Mouse (Mus musculus): ENCODE results near the gene Pomgnt2. TPM values are rescaled to one million over a fixed set of nuclear protein-coding genes. Genes with fewer than 3 reads are reported as not detected.

Gene Pomgnt2
- polyA plus RNA-seq, 1 experiment, result 30.0 TPM

DNA sequence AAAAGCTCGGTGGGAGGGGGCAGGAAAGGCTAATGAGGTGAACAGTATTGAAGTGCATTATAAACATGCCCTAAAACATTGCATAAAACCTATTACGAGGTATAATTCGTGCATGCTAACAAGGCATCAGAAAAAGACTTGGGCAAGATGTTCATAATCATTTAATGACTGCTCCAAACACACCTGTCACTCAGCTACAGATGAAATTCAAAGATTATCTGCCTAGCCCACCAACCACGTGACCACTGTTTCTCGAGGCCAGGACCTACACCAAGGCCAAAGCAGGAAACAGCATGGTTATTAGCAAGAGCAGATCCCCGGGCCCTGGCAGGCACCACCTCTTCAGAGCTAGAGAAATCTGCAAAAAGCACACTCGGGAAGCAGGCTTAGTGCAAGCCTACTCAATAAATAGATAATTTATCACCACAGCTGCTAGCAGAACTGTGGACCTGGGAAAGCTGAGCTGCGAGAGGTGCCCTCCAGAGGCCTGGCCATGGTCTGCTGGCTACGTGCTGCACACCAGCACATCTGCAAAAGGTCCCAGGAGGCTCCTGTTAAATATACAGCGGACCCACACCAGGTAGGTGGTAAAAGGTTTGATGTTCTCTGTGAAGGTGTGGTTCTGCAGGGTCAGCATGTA is 15.3 kb downstream of the Pomgnt2 start:
- no peak overlapping the region for H3K4me3 ChIP-seq (ENCODE audit: insufficient read depth, low read length)
- TF ChIP-seq POLR2A (IDR thresholded peaks at IDR 0.05; ENCODE audit: extremely low read depth, insufficient read depth, low read length), result no peak
- TF ChIP-seq CTCF (IDR thresholded peaks at IDR 0.05; ENCODE audit: extremely low read depth, insufficient read depth, low read length), result no peak
- no peak overlapping the region for H3K27ac ChIP-seq (ENCODE audit: insufficient read depth, low read length)
- H3K4me1 ChIP-seq (ENCODE audit: control insufficient read depth, insufficient read depth, low read length), result no peaks in the 10 kb centered on the region

GRCm38 (mm10) chr9:121981046-121981445 is 15.9 kb downstream of the Pomgnt2 start:
- H3K27ac ChIP-seq (ENCODE audit: insufficient read depth, low read length), result no peak overlapping the region
- no peak overlapping the region for H3K4me3 ChIP-seq (ENCODE audit: insufficient read depth, low read length)
- TF ChIP-seq POLR2A (IDR thresholded peaks at IDR 0.05; ENCODE audit: extremely low read depth, insufficient read depth, low read length) (no peak), CTCF (IDR thresholded peaks at IDR 0.05; ENCODE audit: extremely low read depth, insufficient read depth, low read length) (no peak)
- H3K4me1 ChIP-seq (ENCODE audit: control insufficient read depth, insufficient read depth, low read length), result no peaks in the 10 kb centered on the region

DNA sequence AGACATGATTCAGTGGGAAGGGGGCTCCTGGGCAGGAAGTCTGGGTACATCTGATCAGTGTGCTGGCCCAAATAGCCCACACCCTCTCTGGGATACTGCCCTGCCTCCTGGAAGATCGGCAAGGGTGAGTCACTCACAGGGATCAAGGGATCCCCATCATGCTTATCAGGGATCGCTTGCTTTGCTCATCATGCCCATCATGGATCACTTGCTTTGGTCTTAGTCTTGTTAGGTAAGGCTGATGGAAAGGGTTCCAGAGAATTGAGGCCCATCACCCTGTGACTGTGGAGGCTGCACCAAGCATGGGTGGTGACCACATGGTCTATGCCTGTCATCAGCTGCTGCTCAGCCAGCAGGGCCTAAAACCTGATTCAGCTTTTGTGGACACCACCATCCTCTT is 21.6 kb downstream of the Pomgnt2 start:
- Histone ChIP-seq H3K4me1 (ENCODE audit: control insufficient read depth, insufficient read depth, low read length) (no peaks in the 10 kb centered on the region), H3K27ac (ENCODE audit: insufficient read depth, low read length) (no peak overlapping the region), H3K4me3 (ENCODE audit: insufficient read depth, low read length) (no peak overlapping the region)
- TF ChIP-seq POLR2A (IDR thresholded peaks at IDR 0.05; ENCODE audit: extremely low read depth, insufficient read depth, low read length), result no peak
- no peak for TF ChIP-seq CTCF (IDR thresholded peaks at IDR 0.05; ENCODE audit: extremely low read depth, insufficient read depth, low read length)

DNA sequence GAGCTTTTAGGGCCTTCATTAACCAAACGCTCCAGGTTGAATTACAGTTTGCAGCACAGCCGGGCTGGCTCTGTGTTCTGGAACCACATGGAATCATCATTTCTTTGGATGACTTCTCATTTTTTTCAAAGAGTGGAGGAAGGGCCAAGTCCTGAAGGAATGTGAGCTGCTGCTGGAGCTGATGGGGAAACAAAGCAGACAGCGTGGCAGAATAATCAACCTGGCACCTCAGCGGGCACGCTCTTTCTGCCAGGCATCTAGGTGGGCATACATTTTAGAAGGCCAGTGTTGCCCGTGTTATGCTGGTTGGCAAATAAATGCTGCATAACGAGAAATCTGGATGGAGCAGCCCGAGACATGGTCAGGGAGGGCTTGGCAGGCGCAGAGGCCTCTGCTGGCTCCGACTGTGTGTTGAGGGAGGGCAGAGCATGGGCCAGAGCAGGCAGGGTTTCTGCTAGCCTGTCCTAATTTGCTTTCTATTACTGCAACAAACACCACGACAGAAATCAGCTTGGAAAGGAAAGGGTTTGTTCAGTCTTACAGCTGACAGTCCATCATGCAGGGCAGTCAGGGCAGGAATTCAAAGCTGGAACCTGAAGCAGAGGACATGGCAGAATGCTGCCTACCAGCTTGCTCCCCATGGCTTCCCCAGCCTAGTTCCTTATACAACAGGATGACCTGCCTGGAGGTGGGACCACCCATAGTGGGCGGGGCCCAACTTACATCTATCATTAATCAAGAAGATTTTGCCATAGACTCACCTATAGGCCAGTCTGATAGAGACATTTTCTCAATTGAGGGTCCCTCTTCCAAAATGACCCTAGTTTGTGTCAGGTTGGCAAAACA is 22.5 kb downstream of the Pomgnt2 start:
- no peak overlapping the region for H3K4me3 ChIP-seq (ENCODE audit: insufficient read depth, low read length)
- TF ChIP-seq CTCF (IDR thresholded peaks at IDR 0.05; ENCODE audit: extremely low read depth, insufficient read depth, low read length), result no peak
- TF ChIP-seq POLR2A (IDR thresholded peaks at IDR 0.05; ENCODE audit: extremely low read depth, insufficient read depth, low read length), result no peak
- H3K27ac ChIP-seq (ENCODE audit: insufficient read depth, low read length), result no peak overlapping the region
- H3K4me1 ChIP-seq (ENCODE audit: control insufficient read depth, insufficient read depth, low read length), result no peaks in the 10 kb centered on the region

- Histone ChIP-seq H3K27ac (ENCODE audit: insufficient read depth, low read length) (no peak overlapping the region), H3K4me3 (ENCODE audit: insufficient read depth, low read length) (no peak overlapping the region), H3K4me1 (ENCODE audit: control insufficient read depth, insufficient read depth, low read length) (no peaks in the 10 kb centered on the region)
- TF ChIP-seq POLR2A (IDR thresholded peaks at IDR 0.05; ENCODE audit: extremely low read depth, insufficient read depth, low read length), result no peak
- no peak for TF ChIP-seq CTCF (IDR thresholded peaks at IDR 0.05; ENCODE audit: extremely low read depth, insufficient read depth, low read length)
These were observed 23.7 kb downstream of the Pomgnt2 start for GRCm38 (mm10) chr9:121973207-121973606.

GRCm38 (mm10) chr9:121969841-121970381 is 27.0 kb downstream of the Pomgnt2 start:
- TF ChIP-seq POLR2A (IDR thresholded peaks at IDR 0.05; ENCODE audit: extremely low read depth, insufficient read depth, low read length), result no peak
- no peak for TF ChIP-seq CTCF (IDR thresholded peaks at IDR 0.05; ENCODE audit: extremely low read depth, insufficient read depth, low read length)
- Histone ChIP-seq H3K27ac (ENCODE audit: insufficient read depth, low read length) (no peak overlapping the region), H3K4me1 (ENCODE audit: control insufficient read depth, insufficient read depth, low read length) (no peaks in the 10 kb centered on the region; the same call in 1 of the 2 replicates)

DNA sequence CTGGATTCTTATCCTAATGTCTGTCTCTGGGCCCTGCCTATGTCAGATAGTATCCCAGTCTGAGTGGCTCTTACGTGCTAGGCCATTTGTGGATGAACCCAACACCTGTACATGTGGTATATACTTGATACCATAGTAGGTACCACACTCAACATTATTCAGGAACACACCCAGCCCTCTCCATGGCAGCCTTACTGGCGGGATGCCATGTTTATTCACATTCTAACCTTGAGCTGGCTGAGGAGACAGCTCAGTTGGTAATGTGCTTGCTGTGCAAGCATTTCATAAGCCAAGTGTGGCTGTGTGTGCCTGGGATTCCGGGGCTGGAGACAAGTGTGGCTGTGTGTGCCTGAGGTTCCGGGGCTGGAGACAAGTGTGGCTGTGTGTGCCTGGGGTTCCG is 28.7 kb downstream of the Pomgnt2 start:
- TF ChIP-seq POLR2A (IDR thresholded peaks at IDR 0.05; ENCODE audit: extremely low read depth, insufficient read depth, low read length) (no peak), CTCF (IDR thresholded peaks at IDR 0.05; ENCODE audit: extremely low read depth, insufficient read depth, low read length) (no peak)
- Histone ChIP-seq H3K4me3 (ENCODE audit: insufficient read depth, low read length) (no peak overlapping the region), H3K27ac (ENCODE audit: insufficient read depth, low read length) (no peak overlapping the region), H3K4me1 (ENCODE audit: control insufficient read depth, insufficient read depth, low read length) (no peaks in the 10 kb centered on the region; the same call in 1 of the 2 replicates)

More at GRCm38 (mm10) chr9:121969841-121970381, 27.0 kb downstream of the Pomgnt2 start:
- no peak overlapping the region for H3K4me3 ChIP-seq (ENCODE audit: insufficient read depth, low read length)

- no peak overlapping the region for H3K4me3 ChIP-seq (ENCODE audit: insufficient read depth, low read length)
- no peaks in the 10 kb centered on the region; the same call in 1 of the 2 replicates for H3K4me1 ChIP-seq (ENCODE audit: control insufficient read depth, insufficient read depth, low read length)
- H3K27ac ChIP-seq (ENCODE audit: insufficient read depth, low read length), result no peak overlapping the region
- TF ChIP-seq POLR2A (IDR thresholded peaks at IDR 0.05; ENCODE audit: extremely low read depth, insufficient read depth, low read length) (no peak), CTCF (IDR thresholded peaks at IDR 0.05; ENCODE audit: extremely low read depth, insufficient read depth, low read length) (no peak)
These were observed 32.0 kb downstream of the Pomgnt2 start for GRCm38 (mm10) chr9:121964941-121965340.

DNA sequence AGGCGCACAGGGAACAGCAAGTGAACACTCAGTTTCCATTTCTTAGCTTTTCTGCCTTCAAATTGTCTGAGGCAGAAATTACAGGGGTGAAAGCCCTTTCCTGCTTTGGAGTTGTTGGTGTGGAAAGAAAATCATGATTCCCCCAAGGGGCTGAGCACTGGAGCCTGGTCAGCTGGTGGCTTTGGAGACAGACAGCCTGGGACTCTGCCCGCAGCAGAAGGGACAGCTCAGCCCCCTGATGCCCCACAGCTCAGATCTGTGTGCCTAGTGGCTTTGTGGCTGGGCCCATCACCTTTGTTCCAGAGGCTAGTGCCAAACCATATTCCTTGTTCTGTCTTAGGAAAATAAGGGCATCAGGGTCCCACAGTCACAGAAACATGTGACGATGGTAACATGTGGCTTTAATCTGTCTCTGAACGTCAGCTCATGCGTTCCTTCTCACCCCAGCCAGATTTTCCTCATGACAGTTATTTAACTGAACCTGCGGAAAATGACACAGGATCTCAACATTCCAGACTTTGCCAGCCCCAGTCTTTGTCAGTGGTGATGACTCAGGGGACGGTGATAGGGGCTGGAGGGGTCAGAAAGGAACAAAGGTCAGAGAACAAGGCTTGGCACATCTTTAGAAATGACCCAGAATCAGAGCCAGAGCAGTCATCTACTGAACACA is 36.8 kb downstream of the Pomgnt2 start:
- no peak overlapping the region for H3K27ac ChIP-seq (ENCODE audit: insufficient read depth, low read length)
- TF ChIP-seq CTCF (IDR thresholded peaks at IDR 0.05; ENCODE audit: extremely low read depth, insufficient read depth, low read length) (no peak), POLR2A (IDR thresholded peaks at IDR 0.05; ENCODE audit: extremely low read depth, insufficient read depth, low read length) (no peak)

More for the DNA sequence above, 36.8 kb downstream of the Pomgnt2 start:
- Histone ChIP-seq H3K4me1 (ENCODE audit: control insufficient read depth, insufficient read depth, low read length) (peaks cover 4% of the 10 kb centered on the region), H3K4me3 (ENCODE audit: insufficient read depth, low read length) (no peak overlapping the region)
